Mouse (Mus musculus) stomach, postnatal 0 days (tissue): ENCODE results near the gene Pced1b.

ENCODE experiments used
- CTCF ChIP-seq: IDR thresholded peaks from 2 replicates; pipeline ENCODE4 v1.5.1; 2016; ENCODE audit warnings: antibody characterized with exemption, low read depth, mild to moderate bottlenecking, moderate library complexity
- EP300 ChIP-seq: optimal IDR thresholded peaks from 2 replicates; pipeline ENCODE3; 2016; ENCODE audit warnings: antibody characterized with exemption

DNA sequence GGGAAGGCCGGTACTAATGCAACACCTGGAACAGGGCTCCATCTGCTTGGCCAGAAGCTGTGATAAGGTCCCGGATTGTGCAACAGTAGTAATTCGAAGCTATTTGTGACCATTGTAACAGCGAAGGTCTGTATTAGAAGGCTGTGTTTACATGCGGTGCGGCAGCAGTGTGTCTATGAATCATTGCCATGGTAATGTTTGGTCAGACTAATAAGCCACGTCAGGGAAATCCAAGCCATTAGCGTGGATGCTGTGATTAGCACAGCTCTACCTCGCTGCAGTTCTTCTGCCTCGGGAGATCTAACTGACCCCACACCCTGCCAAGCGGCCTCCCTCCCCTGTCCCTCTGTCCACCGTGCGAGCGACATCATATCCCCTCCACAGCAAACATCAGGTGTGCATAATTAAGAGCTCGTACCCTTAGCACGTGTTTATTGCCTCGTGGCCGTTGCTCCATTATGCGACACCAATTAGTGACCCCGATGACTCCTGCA is 29.8 kb downstream of the Pced1b start:
- TF ChIP-seq CTCF (no peak), EP300 (no peak)
